Mouse (Mus musculus) lung, postnatal 0 days (tissue): Measurements from ENCODE around the gene Mreg.

Source experiments
- CTCF ChIP-seq: IDR thresholded peaks from 2 replicates; pipeline ENCODE4 v1.5.1; 2016; ENCODE audit warnings: antibody characterized with exemption, mild to moderate bottlenecking
- EP300 ChIP-seq: IDR thresholded peaks from 2 replicates; pipeline ENCODE4 v1.6.1; 2016; ENCODE audit warnings: antibody characterized with exemption, mild to moderate bottlenecking, control low read depth

DNA sequence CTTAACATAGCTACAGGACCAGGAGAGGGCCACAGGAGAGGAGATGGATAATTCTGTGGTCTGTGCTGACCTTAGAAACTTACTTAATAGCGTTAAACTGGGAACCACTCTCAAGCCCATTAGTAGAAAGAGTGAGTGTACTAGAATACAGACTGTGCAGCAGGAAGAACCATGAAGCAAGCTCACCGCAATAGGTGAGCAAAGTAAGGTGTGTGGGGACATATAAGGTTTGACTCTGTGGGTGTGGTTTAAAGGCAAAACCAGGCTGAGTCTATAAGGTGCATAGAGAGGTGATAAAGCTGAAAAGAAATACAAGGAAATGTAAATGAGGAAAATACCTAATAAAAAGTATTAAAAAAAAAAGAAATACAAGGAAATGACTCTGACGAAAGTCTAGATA, 11.0 kb downstream of the Mreg start:
- no peak for TF ChIP-seq CTCF
- no peak for TF ChIP-seq EP300
